Mouse (Mus musculus) heart, postnatal 4 days (tissue): ENCODE results near the gene Crim1. TPM values are rescaled to one million over a fixed set of nuclear protein-coding genes. Genes with fewer than 3 reads are reported as not detected.

ENCODE experiments used
- microRNA-seq, 2 experiments: library from miRNA; unstranded; fragments of <30 nt; microRNA quantifications; one replicate each; pipeline ENCODE4 v1.2.0; 2021 to 2022
- total RNA-seq, 2 experiments: library from RNA; stranded (reverse); gene quantifications; 2 replicates each; pipeline ENCODE4 v1.2.3; 2021

Crim1 gene
- total RNA-seq, 2 experiments from 2014 or later: 40.1 to 42.1 TPM

Small RNAs within 50 kb of the gene (microRNA-seq; reads per million reads assigned to microRNA genes)
- 0 reads per million in 2 experiments for gene Gm25069

Other genes with a start within 250 kb of the Crim1 start
- gene Fez2, start 217.9 kb downstream of the Crim1 start, total RNA-seq: 10 to 100 TPM; 81.9 to 84.0 TPM